Mouse (Mus musculus) ovary, postnatal 36 days (tissue): Measurements from ENCODE around the gene Ocel1.

Source experiments
- DNase-seq: peaks from one replicate; pipeline ENCODE4 v3.0.0; 2022; ENCODE audit warnings: low spot score, mixed read lengths

The Ocel1 gene

DNA sequence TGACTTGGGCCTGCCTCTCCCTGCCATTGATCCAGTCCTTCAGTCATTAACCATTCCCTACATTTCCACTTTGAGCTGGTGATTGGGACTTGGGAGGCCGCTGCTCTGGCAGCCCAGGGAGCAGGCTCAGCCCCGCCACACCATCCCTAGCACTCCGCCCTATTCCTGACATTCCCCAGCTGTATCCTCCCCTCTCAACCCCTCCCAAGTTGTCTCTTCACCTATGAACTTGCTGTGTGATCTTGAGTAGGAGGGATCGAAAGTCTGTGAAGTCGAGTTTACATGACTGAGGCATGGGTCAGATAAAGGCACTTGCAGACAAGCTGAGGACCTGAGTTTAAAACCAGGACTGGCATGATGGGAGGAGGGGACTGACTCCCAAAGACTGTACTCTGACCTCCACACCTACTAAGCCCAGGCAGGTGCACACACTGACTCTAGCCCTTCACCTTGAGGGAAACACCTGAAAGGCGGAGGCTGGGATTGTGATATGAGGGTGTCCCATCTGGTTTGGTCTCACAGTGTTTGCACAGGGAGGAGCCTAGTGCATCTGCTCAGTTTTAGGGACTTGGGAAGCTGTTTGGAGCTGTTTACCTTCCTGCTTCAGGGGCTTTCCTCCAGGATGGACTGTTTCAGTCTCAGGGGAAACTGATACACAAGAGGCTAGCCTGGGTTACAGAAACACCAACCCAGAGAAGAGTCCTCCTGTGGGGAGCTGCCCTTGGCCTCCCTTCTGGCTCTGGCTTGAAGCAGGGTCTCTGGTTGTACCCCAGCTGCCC, 32.2 kb downstream of the Ocel1 start:
- no peak for DNase-seq

GRCm38 (mm10) chr8:71404011-71404410, 32.9 kb downstream of the Ocel1 start:
- no peak for DNase-seq

- no peak for DNase-seq
Measured at GRCm38 (mm10) chr8:71404951-71405351, 33.9 kb downstream of the Ocel1 start.

DNA sequence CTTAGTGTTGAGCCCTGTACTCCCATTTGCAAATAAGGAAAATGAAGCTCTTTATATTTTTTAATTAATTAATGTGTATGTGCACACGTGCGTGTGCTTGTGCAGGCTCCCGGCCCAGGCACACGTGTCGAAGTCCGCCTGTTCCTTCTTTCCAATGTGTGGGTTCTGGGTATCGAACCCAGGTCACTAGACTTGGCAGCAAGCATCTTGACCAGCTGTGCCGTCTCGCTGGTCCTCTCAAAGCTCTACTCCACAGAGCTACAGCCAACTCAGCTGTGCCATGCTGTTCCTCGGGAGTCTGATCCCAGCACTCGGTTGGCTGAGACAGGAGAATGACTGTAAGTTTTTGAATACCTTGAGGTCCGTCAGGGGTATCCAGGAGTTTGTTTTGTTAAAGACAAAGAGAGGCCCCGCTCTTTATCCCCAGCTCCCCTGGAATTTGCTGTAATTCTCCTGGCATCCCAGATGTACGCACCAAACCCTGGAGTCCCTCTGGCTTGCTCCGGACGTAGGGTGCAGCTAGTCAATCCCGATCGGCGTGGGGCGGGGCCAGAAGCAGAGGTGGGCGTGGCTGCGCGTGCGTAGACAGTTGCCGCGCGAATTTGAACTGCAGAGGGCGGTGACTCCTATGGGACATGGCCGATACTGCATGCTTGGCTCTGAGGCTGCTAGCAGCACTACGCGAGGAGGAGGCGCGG, 34.5 kb downstream of the Ocel1 start, which contains the start of gene Ankle1:
Ankle1 (plus strand) TSS at position 610 of the 698 bp plus-strand sequence.
- DNase-seq, result peak; percentile 97

DNA sequence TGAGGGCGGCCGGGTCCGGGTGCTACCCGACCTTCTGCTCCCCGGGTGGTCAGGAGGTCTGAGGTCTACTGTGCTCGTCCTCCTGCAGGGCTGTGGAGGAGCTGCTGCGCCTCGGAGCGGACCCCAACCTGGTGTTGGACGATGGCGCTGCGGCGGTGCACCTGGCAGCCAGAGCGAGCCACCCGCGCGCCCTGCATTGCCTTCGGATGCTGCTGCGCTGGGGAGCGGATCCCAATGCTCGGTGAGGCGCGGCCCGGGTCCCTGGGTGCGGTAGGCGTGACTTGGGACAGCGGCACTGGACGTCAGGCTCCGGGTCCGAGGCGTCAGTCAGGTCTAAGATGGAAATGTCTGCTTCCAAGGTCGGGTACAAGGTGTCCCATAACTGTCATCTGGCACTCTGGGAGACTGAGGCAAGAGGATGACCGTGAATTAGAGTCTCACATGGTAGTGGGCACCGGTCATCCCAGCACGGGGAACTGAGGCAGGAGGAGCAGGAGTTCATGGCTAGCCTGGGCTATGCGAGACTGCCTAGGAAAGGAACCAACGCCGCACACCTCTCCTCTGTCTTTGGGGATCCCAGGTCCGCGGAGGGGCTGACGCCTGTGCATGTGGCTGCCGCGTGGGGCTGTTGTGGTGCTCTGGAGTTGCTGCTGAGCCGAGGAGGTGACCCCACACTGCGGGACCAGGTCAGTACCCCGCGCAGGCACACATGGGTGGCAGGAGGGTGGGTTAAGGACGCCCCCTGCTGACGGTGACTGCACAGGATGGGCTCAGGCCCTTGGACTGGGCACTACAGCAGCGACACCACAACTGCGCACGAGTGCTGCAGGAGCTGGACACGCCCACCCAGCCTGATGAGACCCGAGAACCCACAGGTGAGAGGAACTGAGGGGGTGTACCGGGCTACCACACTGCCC, 35.3 kb downstream of the Ocel1 start:
- DNase-seq, result peak; percentile 70

DNA sequence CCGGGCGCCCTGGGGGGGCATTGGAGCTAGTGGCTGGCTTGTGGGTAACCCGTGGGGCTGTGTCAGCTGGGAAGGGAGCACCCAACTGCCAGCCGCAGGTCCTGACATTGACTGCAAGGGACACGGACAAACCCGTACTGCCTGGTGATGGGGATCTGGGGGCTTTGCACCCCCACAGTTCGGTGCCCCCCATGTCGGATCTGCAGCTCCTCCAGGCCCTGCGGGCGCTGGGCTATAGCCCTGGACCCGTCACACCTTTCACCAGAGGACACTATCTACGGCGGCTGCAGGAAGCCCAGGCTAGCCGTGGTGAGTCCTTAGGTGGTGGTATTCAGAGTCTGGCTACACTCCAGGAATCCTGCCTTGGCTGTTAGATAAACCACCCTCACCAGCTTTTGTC, 36.3 kb downstream of the Ocel1 start:
- DNase-seq, result no peak

DNA sequence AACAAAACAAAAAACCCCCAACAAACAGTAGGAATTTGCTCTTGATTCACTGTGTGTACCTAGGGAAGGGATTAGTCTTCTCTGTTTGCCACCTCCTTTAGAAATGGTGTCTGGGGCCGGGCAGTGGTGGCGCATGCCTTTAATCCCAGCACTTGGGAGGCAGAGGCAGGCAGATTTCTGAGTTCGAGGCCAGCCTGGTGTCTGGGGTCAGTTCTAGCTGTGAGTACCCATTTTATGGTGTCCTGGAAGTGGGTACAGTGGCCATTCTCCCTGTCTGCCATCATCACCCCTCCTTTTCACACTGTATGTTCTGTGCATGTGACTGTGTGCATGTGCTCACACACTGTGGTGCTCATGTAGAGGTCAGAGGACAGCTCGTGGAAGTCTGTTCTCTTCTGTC, 37.1 kb downstream of the Ocel1 start:
- no peak for DNase-seq

GRCm38 (mm10) chr8:71411535-71412273, 40.6 kb downstream of the Ocel1 start:
- no peak for DNase-seq

DNA sequence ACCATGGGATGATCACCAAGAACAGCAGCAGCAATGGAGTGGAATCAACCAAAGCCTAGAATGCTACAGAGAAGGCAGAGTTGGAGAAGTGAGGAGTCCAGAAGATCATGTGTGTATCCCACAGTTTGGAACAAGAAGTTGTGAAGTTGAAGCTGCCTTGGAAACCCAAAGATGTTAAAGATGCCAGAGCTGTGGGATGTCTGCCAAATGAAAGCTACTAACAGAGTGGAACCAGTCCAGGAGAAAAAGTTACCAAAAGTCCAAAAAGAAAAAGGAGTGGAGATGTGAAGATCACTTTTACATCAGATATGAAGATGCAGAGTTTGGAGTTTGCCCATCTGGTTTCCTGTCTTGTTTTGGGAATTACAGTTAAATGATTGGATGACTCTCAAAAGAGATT, 51.0 kb downstream of the Ocel1 start:
- no peak for DNase-seq
